Mouse (Mus musculus) heart, adult 2 months (tissue): ENCODE data around the gene Gm49403.

Experiments used
- CTCF ChIP-seq: fragments of 200-600 bp; IDR thresholded peaks from 2 replicates; pipeline ENCODE4 v1.8.1; 2022; ENCODE audit warnings: antibody characterized with exemption, mild to moderate bottlenecking, moderate library complexity
- EP300 ChIP-seq: fragments of 200-500 bp; IDR thresholded peaks from 2 replicates; pipeline ENCODE4 v1.6.1; 2011; ENCODE audit warnings: low read depth, low read length, control low read depth; ENCODE audit not compliant: insufficient read depth
- POLR2A ChIP-seq: fragments of 200-500 bp; IDR thresholded peaks from 2 replicates; pipeline ENCODE4 v1.6.1; 2011; ENCODE audit warnings: mild to moderate bottlenecking, low read depth, low read length, control low read depth; ENCODE audit not compliant: insufficient read depth

GRCm38 (mm10) chr19:8919684-8920072 is 35.9 kb downstream of the Gm49403 start:
- TF ChIP-seq POLR2A (no peak), EP300 (no peak), CTCF (no peak)
